Mouse (Mus musculus) cerebellum, postnatal 10 days (tissue): ENCODE results near the gene Pgm2.

ENCODE experiments used
- DNase-seq, 2 experiments: peaks; one replicate each; pipeline ENCODE4 v3.0.0; 2021; ENCODE audit warnings: mixed read lengths in 2 of 2

Gene Pgm2

DNA sequence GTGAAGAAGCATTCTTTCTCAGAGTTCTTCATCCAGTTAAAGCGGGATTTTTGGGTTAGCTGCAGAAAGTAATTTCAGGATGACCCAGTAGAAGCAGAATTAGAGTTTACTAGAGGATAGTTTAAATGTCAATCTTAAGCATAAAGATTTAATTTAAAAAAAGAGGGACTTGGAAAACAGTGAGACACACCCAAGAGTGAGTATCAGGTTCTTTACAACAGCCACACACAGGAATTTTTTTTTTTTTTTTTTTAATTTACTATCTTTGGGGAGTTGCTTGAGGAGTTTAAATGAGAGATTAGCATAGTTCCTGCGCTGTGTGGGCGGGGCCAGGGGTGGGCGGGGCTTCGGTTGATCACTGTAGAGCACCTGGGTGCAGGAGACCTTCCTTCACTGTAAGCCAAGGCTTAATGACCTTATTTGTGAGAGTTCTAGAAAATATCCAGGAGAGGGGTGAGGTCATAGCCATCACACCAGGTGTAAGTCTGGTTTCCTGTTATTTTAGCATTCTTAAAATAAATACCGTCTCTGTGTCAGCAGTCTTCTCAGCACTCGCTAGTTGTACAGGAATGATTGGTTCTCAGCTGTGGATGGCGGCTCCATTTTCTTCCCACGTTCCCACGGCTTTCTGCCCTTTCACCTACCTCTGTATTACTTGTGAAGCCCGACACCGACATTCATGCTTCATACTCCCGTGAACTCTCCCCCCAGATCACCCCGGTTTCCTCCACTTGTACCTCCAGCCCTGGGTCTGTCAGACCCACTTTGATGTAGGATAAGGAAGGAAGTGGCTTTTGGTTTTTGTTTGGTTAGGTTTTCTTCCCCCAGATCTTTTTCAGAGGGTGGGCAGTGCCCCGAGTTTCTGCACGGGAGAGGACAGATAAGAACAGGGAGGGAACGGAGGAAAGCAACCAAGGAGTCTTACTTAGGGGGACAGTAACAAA is 56.7 kb downstream of the Pgm2 start:
- DNase-seq, result no peak

DNA sequence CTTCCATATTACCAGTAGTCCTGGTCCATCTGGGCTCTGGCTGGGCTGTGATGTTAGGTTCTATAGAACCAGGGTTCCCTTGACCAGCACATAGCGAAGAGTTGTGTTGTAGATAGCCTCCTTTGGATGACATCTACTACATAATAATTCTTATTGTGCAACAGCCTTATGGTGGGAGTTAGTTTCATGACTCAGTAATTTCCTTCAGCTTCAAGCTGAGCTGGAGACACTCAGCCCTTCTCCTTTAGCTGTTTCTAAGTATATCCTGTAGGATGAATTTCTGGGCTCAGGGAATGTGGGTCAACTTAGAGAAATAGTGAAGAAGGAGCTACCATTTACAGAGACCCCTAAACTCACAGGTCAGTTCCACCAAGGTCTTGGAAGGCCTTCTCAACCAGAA is 60.6 kb downstream of the Pgm2 start:
- no peak for DNase-seq

DNA sequence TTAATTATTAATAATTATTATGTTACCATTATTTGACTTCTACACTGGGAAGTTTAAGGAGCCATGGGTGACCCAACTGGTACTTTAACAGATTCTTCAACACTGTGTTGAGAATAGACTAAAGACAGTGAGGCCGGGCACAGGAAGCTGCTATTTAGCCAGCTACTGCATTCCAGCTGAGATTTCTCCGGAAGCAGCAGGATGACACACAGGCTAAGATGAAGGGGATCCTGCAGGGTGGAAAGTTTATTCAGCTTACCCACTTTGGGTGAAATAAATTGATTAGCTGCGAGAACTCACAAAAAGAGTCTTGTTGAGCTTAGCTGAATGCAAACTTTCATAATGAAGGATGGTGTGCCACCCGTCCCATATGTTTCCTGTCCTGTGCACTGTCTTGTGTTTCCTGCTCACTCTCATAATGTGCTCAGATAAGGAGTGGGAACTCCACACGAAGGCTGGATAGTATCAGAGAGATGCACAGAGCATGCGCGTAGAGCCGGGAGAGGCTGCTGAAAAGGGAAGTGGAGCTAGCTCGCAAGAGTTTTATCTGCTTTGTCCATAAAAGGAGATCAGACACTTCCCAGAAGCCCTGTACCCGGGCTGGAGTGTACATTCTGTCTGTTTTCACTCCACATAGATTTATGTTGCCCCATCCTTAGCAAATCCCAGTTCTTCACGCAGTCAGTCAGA is 63.3 kb downstream of the Pgm2 start, which contains the start of gene Tbc1d1:
TSS of gene Tbc1d1 (plus strand) at position 445 of the 690 bp plus-strand sequence.
- no peak for DNase-seq

DNA sequence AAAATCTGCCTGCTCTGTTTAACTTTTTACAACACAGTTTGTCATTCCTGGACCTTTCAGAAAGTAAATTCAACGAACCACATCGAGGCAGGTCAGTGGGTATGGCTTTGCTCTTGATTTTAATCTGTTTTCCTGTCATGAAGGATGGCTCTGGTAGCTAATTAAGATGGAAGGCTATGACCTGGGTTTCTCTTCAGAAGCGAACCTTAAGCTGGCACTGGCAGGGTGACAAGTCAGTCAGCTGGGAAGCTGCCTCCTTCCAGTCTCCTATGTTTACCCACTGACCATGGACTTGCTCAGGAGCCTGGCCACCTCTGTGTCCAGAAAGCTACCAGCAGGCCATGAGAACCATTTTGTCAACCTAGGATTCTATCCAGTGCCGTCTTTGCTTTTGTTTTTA is 63.8 kb downstream of the Pgm2 start:
- peak; percentile 55 to 56 for DNase-seq

DNA sequence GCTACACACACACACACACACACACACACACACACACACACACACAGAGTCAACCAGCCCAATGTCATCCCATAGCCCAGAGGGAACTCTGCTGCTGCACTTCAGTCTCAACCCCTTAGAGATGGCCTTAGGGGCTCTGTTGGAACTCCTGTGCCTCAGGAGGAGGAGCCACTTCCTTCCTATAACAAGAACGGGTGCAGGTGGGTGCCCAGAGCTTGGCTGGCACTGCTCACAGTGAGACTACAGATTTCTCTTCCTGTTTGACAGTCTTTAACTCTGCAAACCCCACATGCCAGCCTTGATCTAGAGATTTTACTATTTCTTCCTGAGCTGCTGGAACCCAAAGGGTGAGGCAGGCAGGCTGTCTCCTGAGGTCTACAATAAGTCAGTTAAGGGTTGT is 65.2 kb downstream of the Pgm2 start:
- DNase-seq, result no peak

DNA sequence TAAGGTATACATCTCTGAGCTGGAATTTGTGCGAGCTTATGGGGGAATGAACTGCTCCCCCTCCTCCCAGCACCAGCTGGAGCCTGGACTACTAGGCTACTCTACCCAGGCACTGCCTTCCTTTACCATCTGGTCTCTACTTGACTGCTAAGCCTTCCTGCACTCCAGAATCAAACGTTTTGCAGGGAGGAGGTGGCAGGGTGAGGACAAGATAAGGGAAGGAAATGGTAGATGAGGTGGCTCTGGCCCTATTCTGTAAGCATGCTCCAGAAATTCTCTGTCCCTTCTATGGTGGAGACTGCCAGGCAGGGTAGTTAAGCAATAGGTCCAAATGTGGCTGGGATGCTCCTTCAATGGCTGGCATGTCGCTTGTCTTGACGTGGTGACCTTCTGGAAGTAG is 65.8 kb downstream of the Pgm2 start:
- DNase-seq, result peak in 1 of 2 experiments; percentile 22

DNA sequence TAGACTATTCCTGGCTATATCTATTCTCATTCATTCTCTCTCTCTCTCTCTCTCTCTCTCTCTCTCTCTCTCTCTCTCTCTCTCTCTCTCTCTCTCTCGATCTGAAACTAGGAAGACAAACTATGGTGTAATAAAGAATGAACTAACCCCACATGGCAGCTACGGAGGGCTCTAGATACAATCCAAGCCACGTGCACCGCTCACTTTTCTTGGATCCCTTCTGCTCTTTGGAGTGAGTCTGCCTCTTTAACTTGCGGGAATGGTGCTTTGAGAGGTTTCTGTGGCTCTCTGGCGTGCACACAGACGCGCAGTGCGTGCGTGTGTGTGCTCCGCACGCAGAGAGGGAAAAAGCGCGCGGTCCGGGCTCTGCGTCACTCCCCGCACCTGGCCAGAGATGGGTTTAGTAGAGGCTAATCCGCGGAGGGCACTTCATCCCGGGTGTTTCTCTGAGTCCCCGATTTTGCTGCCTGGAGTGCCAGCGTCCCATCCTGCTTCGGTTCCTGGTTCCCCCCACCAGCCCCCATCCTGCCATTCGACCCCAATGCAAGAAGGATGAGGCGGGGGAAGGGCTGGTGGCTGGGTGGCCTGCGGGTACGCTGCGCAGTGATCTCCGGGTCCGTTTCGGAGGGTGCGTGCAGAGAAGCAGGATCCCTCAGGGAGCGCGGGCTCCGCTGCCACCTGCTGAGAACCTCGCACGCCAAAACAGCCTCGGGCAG is 66.5 kb downstream of the Pgm2 start:
- peak; percentile 71 to 74 for DNase-seq

DNA sequence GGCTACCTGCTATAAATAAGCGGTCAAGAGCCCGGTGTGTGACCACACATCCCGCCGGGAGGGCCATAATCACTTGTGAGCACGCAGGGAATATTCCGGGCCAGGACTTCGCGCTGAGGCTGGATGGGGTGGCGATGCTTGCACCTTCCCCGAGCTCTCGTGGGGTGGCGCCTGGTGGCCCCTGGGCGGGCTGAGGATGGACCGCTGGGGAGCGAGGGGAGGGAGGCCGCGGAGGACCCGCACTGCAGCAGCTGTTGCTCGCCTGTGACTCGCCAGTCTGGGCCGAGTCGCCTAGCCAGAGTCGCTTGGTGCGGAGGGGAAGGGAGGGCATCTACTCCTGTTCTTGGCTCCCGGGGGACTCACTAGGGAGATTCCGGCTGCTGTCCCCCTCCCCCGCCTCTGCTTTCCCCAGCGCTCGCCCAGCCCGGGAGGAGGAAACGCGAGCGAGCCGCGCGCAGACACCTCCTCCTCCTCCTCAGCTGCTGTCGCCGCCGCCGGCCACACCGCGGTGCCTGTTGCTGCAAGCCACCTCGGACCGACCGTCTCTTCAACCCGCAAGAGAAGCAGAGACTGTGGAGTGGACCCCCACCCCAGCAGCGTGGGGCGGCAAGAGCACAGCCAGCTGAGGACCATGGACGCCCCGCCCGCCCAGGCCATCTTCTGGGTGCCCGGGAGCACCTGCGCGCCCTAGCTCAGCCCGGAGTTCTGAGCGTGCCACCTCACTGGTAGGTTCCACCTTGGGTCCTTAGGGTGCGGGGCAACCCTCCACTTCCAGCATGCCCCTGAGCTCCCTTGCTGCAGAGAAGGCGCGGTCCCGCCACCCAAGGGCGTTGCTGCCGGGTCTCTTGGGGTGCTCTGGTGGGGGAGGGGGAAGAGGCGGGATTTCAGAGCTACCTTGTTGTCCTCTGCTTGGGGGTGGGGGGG is 67.3 kb downstream of the Pgm2 start:
- peak; percentile 76 to 78 for DNase-seq

DNA sequence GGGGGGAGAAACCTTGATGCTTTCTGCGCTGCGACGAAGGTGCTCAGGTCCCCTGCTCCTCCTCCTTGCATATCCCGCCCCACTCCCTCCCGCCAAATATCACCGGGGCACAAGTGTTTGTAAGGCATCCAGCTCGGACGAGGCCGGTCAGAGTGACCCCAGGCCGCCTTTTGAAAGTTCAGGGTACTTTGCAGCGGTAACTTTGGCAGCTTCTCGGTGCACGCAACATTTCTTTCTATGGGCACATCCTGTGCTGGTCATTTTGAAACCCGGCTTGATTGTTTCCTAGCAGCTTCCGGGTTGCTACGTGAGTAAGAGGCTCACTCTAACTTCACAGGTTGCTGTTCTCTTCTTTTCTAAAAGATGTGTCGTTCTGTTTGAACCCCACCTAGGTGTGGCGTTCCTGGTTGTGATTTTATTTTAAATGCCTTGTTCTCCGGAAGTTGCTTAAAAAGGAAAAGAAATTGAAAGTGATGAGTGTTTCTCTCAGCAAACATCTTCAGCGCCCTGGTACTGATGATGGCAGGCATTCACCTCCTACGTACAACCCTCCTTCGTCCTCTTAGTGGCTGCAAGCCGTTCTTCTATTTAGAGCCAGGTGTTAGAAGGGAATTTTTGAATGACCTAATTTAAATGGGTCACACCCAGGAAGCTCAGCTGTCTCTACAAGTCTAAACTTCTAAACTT is 68.1 kb downstream of the Pgm2 start:
- DNase-seq, result no peak

DNA sequence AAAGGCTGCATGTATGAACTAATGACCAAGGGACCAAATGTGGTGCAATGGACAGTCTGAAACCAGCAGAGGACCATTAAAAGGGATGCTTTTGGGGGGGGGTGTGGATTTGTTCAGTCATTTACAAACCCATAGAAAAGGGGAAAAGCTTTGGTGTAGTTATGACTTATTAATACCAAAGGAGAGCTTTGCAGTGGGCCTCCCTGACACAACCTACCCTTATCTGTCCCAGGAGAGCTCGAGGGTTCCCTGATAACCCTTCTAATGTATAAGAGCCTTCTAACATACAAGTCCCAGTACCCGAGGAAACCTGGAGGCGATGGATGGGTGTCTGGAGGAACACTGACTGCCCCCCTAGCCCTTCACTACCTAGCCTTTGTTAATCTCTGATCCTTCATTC is 69.2 kb downstream of the Pgm2 start:
- DNase-seq, result no peak

DNA sequence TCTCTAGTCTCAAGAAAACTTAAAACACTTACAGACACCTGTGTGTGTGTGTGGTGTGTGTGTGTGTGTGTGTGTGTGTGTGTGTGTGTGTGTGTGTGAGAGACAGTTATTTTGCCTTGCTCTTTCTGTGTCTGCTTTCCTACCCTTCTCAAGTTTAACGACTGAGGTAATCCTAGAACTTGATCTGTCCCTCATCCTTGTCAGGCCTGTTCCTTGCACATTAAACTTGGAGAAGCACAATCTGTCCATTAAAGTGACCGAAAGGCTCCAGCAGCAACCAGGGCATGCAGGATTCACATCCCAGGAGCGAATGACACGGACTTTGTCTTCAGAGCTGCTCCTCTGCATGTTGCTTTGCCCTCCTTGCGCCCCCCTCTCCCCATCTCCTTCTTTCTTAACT is 69.8 kb downstream of the Pgm2 start:
- no peak for DNase-seq

DNA sequence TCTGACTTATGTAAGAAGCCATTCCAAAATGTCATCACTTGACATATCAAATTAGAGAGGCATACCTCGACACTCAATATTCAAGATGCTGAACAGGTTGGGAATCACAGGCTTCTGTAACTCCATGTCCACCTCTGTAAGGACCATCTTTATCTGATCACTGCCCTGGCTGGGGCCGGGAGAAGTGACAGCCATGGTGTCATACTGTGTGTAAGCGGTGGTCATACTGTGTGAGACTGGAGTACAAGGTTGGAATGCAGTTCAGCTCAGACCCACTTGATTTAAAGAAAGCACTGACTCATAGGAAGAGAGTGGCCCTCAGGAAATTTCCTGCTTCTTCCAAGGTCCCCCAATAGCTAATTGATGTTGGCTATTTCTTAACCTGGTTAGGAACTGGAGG is 71.7 kb downstream of the Pgm2 start:
- no peak for DNase-seq

DNA sequence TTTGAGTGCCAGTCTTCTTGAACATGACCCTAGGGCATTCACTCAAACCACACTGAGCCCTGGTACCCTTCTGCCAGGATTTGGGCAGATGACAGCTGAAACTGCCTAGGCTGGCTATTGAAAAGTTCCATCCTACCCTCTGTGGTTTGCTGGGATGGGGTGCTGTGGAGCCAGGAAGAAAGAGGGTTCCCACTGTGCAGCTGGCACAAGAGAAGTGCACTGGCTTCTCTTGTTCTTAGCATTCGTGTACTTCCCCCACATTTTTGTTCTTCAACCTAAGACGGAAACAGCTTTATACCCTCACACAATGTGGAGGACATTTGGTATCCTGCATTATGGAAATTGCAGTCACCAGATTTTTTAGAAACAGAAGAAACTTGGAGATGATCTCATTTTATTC is 73.1 kb downstream of the Pgm2 start:
- peak in 1 of 2 experiments; percentile 36 for DNase-seq

DNA sequence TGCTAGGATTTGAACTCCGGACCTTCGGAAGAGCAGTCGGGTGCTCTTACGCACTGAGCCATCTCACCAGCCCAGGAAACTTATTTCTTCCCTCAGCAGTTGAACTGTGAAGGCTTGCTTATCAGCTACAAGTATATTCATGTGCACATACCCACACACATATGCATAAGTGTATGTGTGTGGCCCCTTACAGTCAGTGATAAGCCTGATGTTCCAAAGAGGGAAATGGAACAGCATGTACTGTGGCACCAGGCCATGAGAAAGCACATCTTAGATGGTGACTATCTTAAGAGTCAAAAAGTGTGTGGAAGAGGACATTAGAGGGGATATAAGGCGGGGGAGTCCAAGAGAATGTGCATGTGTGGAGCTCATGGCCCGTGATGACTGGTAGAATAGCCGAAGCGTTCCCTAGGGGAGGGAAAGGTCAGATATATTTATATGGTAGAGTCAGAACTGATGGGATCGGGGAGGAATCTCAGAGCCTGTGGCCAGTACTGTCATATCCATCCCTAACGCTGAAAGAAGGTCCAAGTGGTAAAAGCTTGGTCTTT is 76.3 kb downstream of the Pgm2 start:
- DNase-seq, result no peak

DNA sequence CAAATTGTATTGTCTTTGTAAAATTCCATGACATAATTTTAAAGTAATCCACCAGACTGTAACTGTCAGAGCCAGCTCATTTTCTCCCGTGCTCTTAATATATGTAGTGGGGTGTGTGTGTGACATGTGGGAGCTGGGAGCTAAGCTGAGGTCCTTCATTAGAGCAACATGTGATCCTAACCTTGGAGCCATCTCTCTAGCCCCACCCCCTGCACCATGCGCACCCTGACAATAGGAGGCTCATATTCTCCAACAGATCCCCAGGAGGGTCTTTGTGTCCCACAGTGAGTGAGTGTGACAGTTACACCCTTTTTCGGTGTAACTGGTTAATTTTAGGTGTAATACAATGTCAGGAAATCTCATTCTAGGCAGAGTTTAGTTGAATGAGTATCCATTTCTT is 80.1 kb downstream of the Pgm2 start:
- no peak for DNase-seq

DNA sequence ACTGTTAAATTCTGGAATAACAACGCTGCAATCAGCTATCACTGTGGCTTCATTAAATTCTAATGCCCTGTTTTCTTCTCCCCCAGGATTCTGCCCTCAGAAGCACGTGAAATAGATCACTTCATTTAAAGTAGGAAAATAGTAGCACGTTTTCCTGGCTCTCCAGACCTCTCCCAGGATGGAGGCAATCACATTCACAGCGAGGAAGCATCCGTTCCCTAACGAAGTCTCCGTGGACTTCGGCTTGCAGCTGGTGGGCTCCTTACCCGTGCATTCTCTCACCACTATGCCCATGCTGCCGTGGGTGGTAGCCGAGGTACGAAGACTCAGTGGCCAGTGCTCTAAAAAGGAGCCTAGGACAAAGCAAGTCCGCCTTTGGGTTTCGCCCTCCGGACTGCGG is 80.6 kb downstream of the Pgm2 start:
- no peak for DNase-seq

DNA sequence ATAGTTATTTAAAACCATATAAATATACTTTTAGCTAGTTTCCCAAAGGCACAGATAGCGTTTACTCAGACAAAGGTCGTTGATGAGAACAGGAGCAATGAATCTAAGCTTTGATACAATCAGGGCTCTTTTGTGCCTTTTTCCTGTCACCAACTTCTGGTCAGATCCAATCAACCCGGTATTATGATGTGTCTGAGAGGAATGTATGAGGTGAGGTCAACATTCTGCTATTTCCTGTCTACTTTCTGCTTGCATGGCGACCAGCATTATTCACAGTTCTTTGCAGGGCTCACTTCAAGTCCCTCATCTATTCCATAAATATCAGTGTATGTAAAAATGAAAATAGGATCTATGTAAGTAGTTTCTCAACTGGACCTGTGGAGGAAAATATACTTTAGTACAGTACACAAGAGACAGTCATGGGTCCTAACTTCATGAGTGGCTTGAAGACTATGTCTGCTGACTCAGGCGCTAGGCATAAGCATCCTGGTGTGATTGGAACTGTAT is 81.7 kb downstream of the Pgm2 start:
- no peak for DNase-seq
